ENCODE assay signal across 8 mouse cellular contexts in genomic region chr5:135186231-135186620, GRCm38 (mm10). TPM values are rescaled to one million over a fixed set of nuclear protein-coding genes. Genes with fewer than 3 reads are reported as not detected.
DNase-seq lines count a peak whose midpoint lies in the region; ATAC-seq and TF ChIP-seq lines count a peak whose summit lies in the region.

No protein-coding gene starts in this region.

- no peak for TF ChIP-seq CTCF in liver, adult 2 months (IDR thresholded peaks at IDR 0.05; ENCODE audit: low read depth, low read length)
- TF ChIP-seq CTCF in olfactory bulb, adult 2 months (IDR thresholded peaks at IDR 0.05; ENCODE audit: insufficient read depth, low read depth, low read length): no peak

- peak overlapping the region; percentile 58 for H3K4me3 ChIP-seq in liver, adult 2 months (ENCODE audit: insufficient read depth, low read depth, low read length)
- H3K4me3 ChIP-seq in embryonic facial prominence, embryonic 15.5 days (replicated peaks): peak overlapping the region; percentile 69
- peak overlapping the region; percentile 98 for H3K4me3 ChIP-seq in limb, embryonic 12.5 days (replicated peaks)
- H3K4me3 ChIP-seq in olfactory bulb, adult 2 months (ENCODE audit: insufficient read depth, low read depth, low read length): peak overlapping the region; percentile 88

- H3K79me2 ChIP-seq in liver, adult 2 months (ENCODE audit: control insufficient read depth, insufficient read depth, low read length): peaks cover 15% of the 10 kb centered on the region; the same call in 1 of the 2 replicates

- no peak for DNase-seq in liver, adult 2 months (ENCODE audit: extremely low read depth, low read depth, low spot score)
- DNase-seq in liver: no peak
- no peak for DNase-seq in gastrocnemius, postnatal 4 days (ENCODE audit: low spot score in 2 of 2)
- no peak for DNase-seq in spleen, postnatal 4 days (ENCODE audit: low spot score in 2 of 2)
- no peak for DNase-seq in adrenal gland, postnatal 36 days

- no peak for TF ChIP-seq POLR2A in liver, adult 2 months (IDR thresholded peaks at IDR 0.05; ENCODE audit: extremely low read depth, insufficient read depth, low read length)
- TF ChIP-seq POLR2A in olfactory bulb, adult 2 months (IDR thresholded peaks at IDR 0.05; ENCODE audit: insufficient read depth, low read depth, low read length): no peak

- H3K27ac ChIP-seq in liver, adult 2 months (replicated peaks; ENCODE audit: insufficient read depth, low read depth, low read length): peak overlapping the region; percentile 89
- H3K27ac ChIP-seq in embryonic facial prominence, embryonic 15.5 days (replicated peaks): peak overlapping the region; percentile 95
- H3K27ac ChIP-seq in limb, embryonic 12.5 days: peak overlapping the region; percentile 99
- peak overlapping the region; percentile 93 for H3K27ac ChIP-seq in olfactory bulb, adult 2 months (ENCODE audit: insufficient read depth, low read depth, low read length)

- no peaks in the 10 kb centered on the region for H3K9me3 ChIP-seq in embryonic facial prominence, embryonic 15.5 days (replicated peaks)
- H3K9me3 ChIP-seq in limb, embryonic 12.5 days: no peaks in the 10 kb centered on the region

- peak overlapping the region; percentile 67 for H3K4me2 ChIP-seq in embryonic facial prominence, embryonic 15.5 days (replicated peaks)
- peak overlapping the region; percentile 73 for H3K4me2 ChIP-seq in limb, embryonic 12.5 days

- H3K9ac ChIP-seq in liver, adult 2 months (ENCODE audit: low read depth, low read length): peak overlapping the region; percentile 64
- no peak overlapping the region; the same call in 1 of the 2 replicates for H3K9ac ChIP-seq in embryonic facial prominence, embryonic 15.5 days
- H3K9ac ChIP-seq in limb, embryonic 12.5 days (replicated peaks): peak overlapping the region; percentile 98

- peaks cover 19% of the 10 kb centered on the region for H3K4me1 ChIP-seq in liver, adult 2 months (ENCODE audit: control insufficient read depth, insufficient read depth, low read length)
- H3K4me1 ChIP-seq in embryonic facial prominence, embryonic 15.5 days: peaks cover 17% of the 10 kb centered on the region
- H3K4me1 ChIP-seq in limb, embryonic 12.5 days (replicated peaks): peaks cover 20% of the 10 kb centered on the region
- peaks cover 8% of the 10 kb centered on the region for H3K4me1 ChIP-seq in olfactory bulb, adult 2 months (ENCODE audit: control insufficient read depth, insufficient read depth, low read length)

- 27% methylated on average over 10 of the region's 10 CpGs for WGBS in liver, adult 2 months
- 21% methylated on average over 10 of the region's 10 CpGs for WGBS in embryonic facial prominence, embryonic 15.5 days
- WGBS in limb, embryonic 12.5 days: 21% methylated on average over 10 of the region's 10 CpGs
- 16% methylated on average over 10 of the region's 10 CpGs for WGBS in olfactory bulb, adult 2 months

- no peak for ATAC-seq in embryonic facial prominence, embryonic 15.5 days (ENCODE audit: insufficient number of reproducible peaks, low FRiP score, low TSS enrichment, low read depth)
- no peak for ATAC-seq in limb, embryonic 12.5 days (ENCODE audit: insufficient number of reproducible peaks, insufficient read depth, low FRiP score, low TSS enrichment, low read depth)

- no peaks in the 10 kb centered on the region for H3K27me3 ChIP-seq in liver, adult 2 months (ENCODE audit: control insufficient read depth, insufficient read depth, low read length)
- H3K27me3 ChIP-seq in embryonic facial prominence, embryonic 15.5 days: no peaks in the 10 kb centered on the region
- H3K27me3 ChIP-seq in limb, embryonic 12.5 days: no peaks in the 10 kb centered on the region

- H3K36me3 ChIP-seq in liver, adult 2 months (ENCODE audit: control insufficient read depth, insufficient read depth, low read length): peaks cover 7% of the 10 kb centered on the region
- H3K36me3 ChIP-seq in embryonic facial prominence, embryonic 15.5 days: peaks cover 11% of the 10 kb centered on the region
- H3K36me3 ChIP-seq in limb, embryonic 12.5 days: peaks cover 33% of the 10 kb centered on the region

RNA-seq across cellular contexts. Expression of gene Baz1b, which starts 0.8 kb away (rescaled TPM):
- 26.9 and 27.5 TPM in 2 replicates for total RNA-seq in liver, adult 2 months (2014; rRNA removed)
- polyA plus RNA-seq in liver, adult 2 months (2012; rRNA removed): 8.8 and 11.9 TPM in 2 replicates
- 36.2 and 42.4 TPM in 2 replicates for polyA plus RNA-seq in embryonic facial prominence, embryonic 15.5 days (2015; fragmentation: Nextera tagmentation; extraction: Ambion mirVana)
- 72.8 and 73.6 TPM in 2 replicates for polyA plus RNA-seq in limb, embryonic 12.5 days (2016; fragmentation: Nextera tagmentation; extraction: Ambion mirVana)
- polyA plus RNA-seq in olfactory bulb, adult 2 months (2012; ENCODE audit: insufficient read depth, insufficient read length, low replicate concordance, missing spikeins): 147 TPM in 1 of 2 replicates, not detected in the other
- total RNA-seq in gastrocnemius, postnatal 4 days (2021): 10 to 100 TPM; 59.4 to 63.6 TPM
- total RNA-seq in adrenal gland, postnatal 36 days (2021): 10 to 100 TPM; 72.1 to 90.4 TPM

RNA-seq across cellular contexts. Expression of gene Bcl7b, which starts 18.1 kb away (rescaled TPM):
- total RNA-seq in liver, adult 2 months (2014; rRNA removed): 10.5 and 11.9 TPM in 2 replicates
- polyA plus RNA-seq in liver, adult 2 months (2012; rRNA removed): 17.6 and 20.2 TPM in 2 replicates
- polyA plus RNA-seq in embryonic facial prominence, embryonic 15.5 days (2015; fragmentation: Nextera tagmentation; extraction: Ambion mirVana): 48.9 and 51.2 TPM in 2 replicates
- polyA plus RNA-seq in limb, embryonic 12.5 days (2016; fragmentation: Nextera tagmentation; extraction: Ambion mirVana): 43.2 and 45.0 TPM in 2 replicates
- polyA plus RNA-seq in olfactory bulb, adult 2 months (2012; ENCODE audit: insufficient read depth, insufficient read length, low replicate concordance, missing spikeins): not detected in 2 replicates
- total RNA-seq in gastrocnemius, postnatal 4 days (2021): 10 to 100 TPM; 27.3 to 28.0 TPM
- total RNA-seq in adrenal gland, postnatal 36 days (2021): 10 to 100 TPM; 72.6 to 77.5 TPM

RNA-seq across cellular contexts. Expression of gene Tbl2, which starts 36.8 kb away (rescaled TPM):
- total RNA-seq in liver, adult 2 months (2014; rRNA removed): 5.8 and 8.0 TPM in 2 replicates
- polyA plus RNA-seq in liver, adult 2 months (2012; rRNA removed): 9.6 and 10.1 TPM in 2 replicates
- polyA plus RNA-seq in embryonic facial prominence, embryonic 15.5 days (2015; fragmentation: Nextera tagmentation; extraction: Ambion mirVana): 25.9 and 28.3 TPM in 2 replicates
- 30.1 and 30.2 TPM in 2 replicates for polyA plus RNA-seq in limb, embryonic 12.5 days (2016; fragmentation: Nextera tagmentation; extraction: Ambion mirVana)
- polyA plus RNA-seq in olfactory bulb, adult 2 months (2012; ENCODE audit: insufficient read depth, insufficient read length, low replicate concordance, missing spikeins): not detected in 2 replicates
- 10 to 100 TPM; 18.3 to 22.2 TPM for total RNA-seq in gastrocnemius, postnatal 4 days (2021)
- total RNA-seq in adrenal gland, postnatal 36 days (2021): 10 to 100 TPM; 28.9 to 40.9 TPM
